Mouse (Mus musculus): Measurements from ENCODE around the gene Zfp408. TPM values are rescaled to one million over a fixed set of nuclear protein-coding genes. Genes with fewer than 3 reads are reported as not detected.

Zfp408 gene
- polyA plus RNA-seq (2012; ENCODE audit: low replicate concordance): 20.3 and 26.5 TPM in 2 replicates

DNA sequence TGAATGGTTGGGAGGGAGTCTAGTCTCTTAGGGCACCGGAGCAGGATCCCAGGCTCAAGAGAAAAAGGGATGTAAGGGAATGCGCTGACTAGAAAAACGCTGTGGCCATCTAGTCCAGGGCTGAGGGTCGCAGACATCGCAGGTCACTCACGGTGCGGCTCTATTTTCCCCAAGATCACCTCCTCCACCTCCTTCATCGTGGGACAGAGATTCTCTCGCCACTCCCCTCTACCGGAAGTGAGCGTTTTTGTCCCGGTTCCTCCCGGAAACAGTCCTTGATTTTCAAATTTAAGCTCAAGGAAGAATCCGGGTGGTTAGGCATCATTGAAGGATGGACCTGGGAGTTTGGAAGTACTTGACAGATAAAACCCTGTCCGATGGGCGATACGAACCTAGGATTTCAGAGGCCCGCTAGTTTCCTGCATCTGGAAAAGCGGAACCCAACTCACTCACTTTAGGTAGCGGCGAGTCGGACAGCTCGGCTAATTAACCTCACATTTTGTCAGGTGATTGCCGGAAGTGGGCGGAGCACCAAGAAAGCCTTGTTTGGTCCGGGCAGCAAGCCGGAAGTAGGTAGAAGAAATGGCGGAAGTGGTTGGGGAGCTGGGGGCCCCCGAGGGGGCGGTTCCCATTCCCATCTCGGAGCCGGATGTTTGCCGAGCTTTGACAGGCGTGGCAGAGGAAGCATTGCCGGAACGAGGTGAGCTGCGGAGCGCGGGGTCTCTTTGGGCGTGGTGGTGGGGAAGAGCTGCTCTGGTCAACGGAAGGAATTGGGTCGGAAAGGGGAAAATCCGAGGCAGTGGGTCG is at the start of gene Zfp408, which contains the start of gene Arhgap1:
Gene Zfp408 (minus strand): TSS at position 239 of the 807 bp plus-strand sequence.
Gene Arhgap1 (plus strand): TSS at position 308 of the 807 bp plus-strand sequence.

DNA sequence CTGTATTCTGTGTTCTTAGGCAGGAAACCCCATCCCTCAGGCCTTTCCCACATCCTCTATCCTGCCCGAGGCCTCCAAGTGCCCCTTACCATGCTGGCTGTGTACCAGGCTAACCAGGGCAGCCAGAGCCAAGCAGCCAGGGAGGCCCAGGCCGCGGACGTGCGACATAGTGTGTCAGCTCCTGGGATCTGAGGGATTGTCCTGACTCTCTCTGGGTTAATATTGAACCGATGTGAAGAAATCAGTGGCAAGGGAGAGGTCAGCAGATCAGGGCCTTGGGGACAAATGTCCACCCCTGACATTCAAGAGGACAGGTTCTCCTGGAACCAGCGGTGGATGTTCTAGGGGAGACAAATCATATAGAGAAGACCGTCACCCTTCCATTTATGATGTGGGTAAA is 13.4 kb downstream of the Zfp408 start, which contains the start of gene F2:
Gene F2 (minus strand): TSS at position 186 of the 400 bp plus-strand sequence.

Other genes starting within 250 kb of the Zfp408 start
- gene 1110051M20Rik, start 205.1 kb downstream of the Zfp408 start, polyA plus RNA-seq (2012; ENCODE audit: low replicate concordance): 4.0 and 6.3 TPM in 2 replicates
- gene Lrp4, start 192.3 kb downstream of the Zfp408 start, polyA plus RNA-seq (2012; ENCODE audit: low replicate concordance): 0.35 and 1.3 TPM in 2 replicates
- gene Ckap5, start 123.0 kb downstream of the Zfp408 start, polyA plus RNA-seq (2012; ENCODE audit: low replicate concordance): 1.5 and 1.9 TPM in 2 replicates
- gene F2, start 13.4 kb downstream of the Zfp408 start, polyA plus RNA-seq (2012; ENCODE audit: low replicate concordance): not detected in 2 replicates
- gene Arhgap1, start 69 bp upstream of the Zfp408 start, polyA plus RNA-seq (2012; ENCODE audit: low replicate concordance): 25.9 and 56.3 TPM in 2 replicates
- gene Atg13, start 60.8 kb upstream of the Zfp408 start, polyA plus RNA-seq (2012; ENCODE audit: low replicate concordance): 34.7 and 41.6 TPM in 2 replicates
- gene Harbi1, start 61.1 kb upstream of the Zfp408 start, polyA plus RNA-seq (2012; ENCODE audit: low replicate concordance): 1.2 and 2.2 TPM in 2 replicates
- 35.8 and 49.0 TPM in 2 replicates for gene Ambra1, start 80.3 kb upstream of the Zfp408 start, polyA plus RNA-seq (2012; ENCODE audit: low replicate concordance)